Mouse (Mus musculus) heart, embryonic 16.5 days (tissue): Measurements from ENCODE around the gene Zfp148. TPM values are rescaled to one million over a fixed set of nuclear protein-coding genes. Genes with fewer than 3 reads are reported as not detected.
"Not testable (repeated sequence)": the region's sequence is repeated elsewhere in the genome, so short reads cannot be mapped to it uniquely, and the experiment has no call there.

Source experiments
- ATAC-seq: fragments of 200-750 bp; cut with Nextera tagmentation; replicated peaks from 2 replicates; pipeline ENCODE4 v1.8.0; 2017; ENCODE audit warnings: moderate number of reproducible peaks; ENCODE audit not compliant: insufficient read depth, low FRiP score; ENCODE audit errors: extremely low read depth
- H3K27ac ChIP-seq: fragments of 300-500 bp; sonication (generic); 2 replicates; pipeline ENCODE4 v1.5.1; 2014; ENCODE audit warnings: mild to moderate bottlenecking, low read length, control low read depth, moderate library complexity
- H3K27me3 ChIP-seq: fragments of 300-500 bp; sonication (generic); 2 replicates; pipeline ENCODE4 v1.6.1; 2014; ENCODE audit warnings: low read length, mixed read lengths; ENCODE audit not compliant: control insufficient read depth, insufficient read depth
- H3K36me3 ChIP-seq: fragments of 300-500 bp; sonication (generic); 2 replicates; pipeline ENCODE4 v1.6.1; 2014; ENCODE audit not compliant: control insufficient read depth, insufficient read depth
- H3K4me1 ChIP-seq: fragments of 300-500 bp; sonication (generic); 2 replicates; pipeline ENCODE4 v1.6.1; 2014; ENCODE audit warnings: low read length, mixed read lengths; ENCODE audit not compliant: control insufficient read depth, insufficient read depth
- H3K4me2 ChIP-seq: fragments of 300-500 bp; sonication (generic); 2 replicates; pipeline ENCODE4 v1.6.1; 2014; ENCODE audit warnings: low read depth, mild to moderate bottlenecking, control low read depth, low read length
- H3K4me3 ChIP-seq: fragments of 300-500 bp; sonication (generic); 2 replicates; pipeline ENCODE4 v1.5.1; 2014; ENCODE audit warnings: mild to moderate bottlenecking, control low read depth, low read length
- H3K9ac ChIP-seq: fragments of 300-500 bp; sonication (generic); 2 replicates; pipeline ENCODE4 v1.6.1; 2014; ENCODE audit warnings: low read length, control low read depth
- H3K9me3 ChIP-seq: fragments of 300-500 bp; sonication (generic); replicated peaks from 2 replicates; pipeline ENCODE4 v1.6.1; 2016; ENCODE audit warnings: low read length; ENCODE audit not compliant: control insufficient read depth
- WGBS: fragments of 180-500 bp; shearing (Covaris S2); extraction: QIAGEN DNeasy Blood & Tissue Kit; methylation state at CpG from one replicate; pipeline ENCODE4 v1.1.7; 2014; 5-methylcytosine and 5-hydroxymethylcytosine counted together
- polyA plus RNA-seq: library from polyadenylated mRNA; unstranded; fragments of >200 nt; fragmentation: Nextera tagmentation; extraction: Ambion mirVana; gene quantifications from 2 replicates; pipeline ENCODE4 v1.2.1, GENCODE M21; 2015

The Zfp148 gene
- 40.7 and 41.5 TPM in 2 replicates for polyA plus RNA-seq

DNA sequence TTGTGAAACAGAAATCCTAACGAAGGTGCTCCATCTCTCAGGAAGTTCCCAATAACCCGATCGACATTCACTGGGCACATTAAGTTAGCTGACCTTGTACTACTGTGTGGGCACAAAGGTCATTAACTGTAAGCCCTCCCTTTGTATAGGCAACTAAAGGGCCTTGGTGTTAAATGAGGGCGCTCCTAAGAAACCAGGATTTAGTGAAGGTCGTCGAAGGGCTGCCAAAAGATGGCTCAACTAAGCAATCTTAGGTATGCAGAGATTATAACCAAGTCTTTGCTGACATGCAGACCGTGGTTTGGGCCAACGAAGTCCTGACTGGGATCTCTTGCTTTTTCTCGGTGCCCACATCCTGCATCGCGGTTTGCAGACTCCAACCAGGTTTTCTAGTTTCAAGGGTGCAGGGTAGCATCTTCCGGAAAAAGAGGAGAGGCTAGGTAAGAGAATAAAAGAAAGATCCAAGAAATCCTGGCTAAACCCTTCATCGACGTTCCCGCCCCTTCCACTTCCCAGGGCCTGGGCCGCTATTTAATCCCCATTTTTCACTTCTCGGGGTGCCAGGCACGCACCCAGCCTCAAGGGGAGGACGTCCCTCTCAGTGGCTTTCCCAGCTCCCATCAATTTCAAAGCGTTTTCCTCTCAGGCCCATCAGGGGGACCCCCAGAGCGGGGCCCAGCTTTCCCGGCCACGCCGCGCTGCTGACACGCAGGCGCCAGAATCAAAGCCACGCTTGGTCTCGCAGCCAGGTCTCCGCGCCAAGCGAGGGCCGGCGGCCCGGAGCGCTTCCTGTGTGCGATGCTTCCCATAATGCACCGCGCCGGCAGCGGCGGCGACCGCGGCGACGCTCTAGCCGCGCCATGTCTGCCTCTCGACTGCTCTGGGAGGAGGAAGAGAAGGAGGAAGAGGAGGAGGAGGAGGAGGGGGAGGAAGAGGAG, at the start of gene Zfp148:
Gene Zfp148, plus strand, starts transcription at position 893 of the 938 bp plus-strand sequence.
- WGBS: 4% methylated on average over 50 of the region's 50 CpGs
- peak within 1 kb of the TSS; percentile 82 for H3K4me3 ChIP-seq
- peak within 1 kb of the TSS; percentile 96 for H3K27ac ChIP-seq
- not testable (repeated sequence) for H3K36me3 ChIP-seq, H3K27me3 ChIP-seq, H3K9me3 ChIP-seq
- H3K4me2 ChIP-seq: peak within 1 kb of the TSS; percentile 85
- H3K9ac ChIP-seq: peak within 1 kb of the TSS; percentile 99
- H3K4me1 ChIP-seq: peaks cover 21% of the 10 kb centered on the region
- ATAC-seq: peak; percentile 83

- 66% methylated on average over 14 of the region's 14 CpGs for WGBS
- ATAC-seq: no peak
- peaks cover 5% of the 10 kb centered on the region; the same call in 1 of the 2 replicates for H3K4me1 ChIP-seq
Observed at GRCm38 (mm10) chr16:33333015-33333414, 47.6 kb upstream of the Zfp148 start.

GRCm38 (mm10) chr16:33337177-33337576, 43.5 kb upstream of the Zfp148 start:
- H3K36me3 ChIP-seq: no peaks in the 10 kb centered on the region
- H3K27ac ChIP-seq: peak overlapping the region; percentile 64
- no peaks in the 10 kb centered on the region for H3K27me3 ChIP-seq
- ATAC-seq: peak; percentile 90
- no peak overlapping the region for H3K4me3 ChIP-seq
- H3K9me3 ChIP-seq: no peaks in the 10 kb centered on the region
- peaks cover 5% of the 10 kb centered on the region; the same call in 1 of the 2 replicates for H3K4me1 ChIP-seq
- peak overlapping the region; percentile 42 for H3K4me2 ChIP-seq
- WGBS: 2% methylated on average over 8 of the region's 8 CpGs
- no peak overlapping the region for H3K9ac ChIP-seq

More at GRCm38 (mm10) chr16:33333015-33333414, 47.6 kb upstream of the Zfp148 start:
- no peaks in the 10 kb centered on the region for H3K9me3 ChIP-seq
- H3K36me3 ChIP-seq: no peaks in the 10 kb centered on the region
- no peak overlapping the region for H3K9ac ChIP-seq
- H3K27me3 ChIP-seq: no peaks in the 10 kb centered on the region
- no peak overlapping the region for H3K27ac ChIP-seq
- H3K4me3 ChIP-seq: no peak overlapping the region
- H3K4me2 ChIP-seq: no peak overlapping the region

DNA sequence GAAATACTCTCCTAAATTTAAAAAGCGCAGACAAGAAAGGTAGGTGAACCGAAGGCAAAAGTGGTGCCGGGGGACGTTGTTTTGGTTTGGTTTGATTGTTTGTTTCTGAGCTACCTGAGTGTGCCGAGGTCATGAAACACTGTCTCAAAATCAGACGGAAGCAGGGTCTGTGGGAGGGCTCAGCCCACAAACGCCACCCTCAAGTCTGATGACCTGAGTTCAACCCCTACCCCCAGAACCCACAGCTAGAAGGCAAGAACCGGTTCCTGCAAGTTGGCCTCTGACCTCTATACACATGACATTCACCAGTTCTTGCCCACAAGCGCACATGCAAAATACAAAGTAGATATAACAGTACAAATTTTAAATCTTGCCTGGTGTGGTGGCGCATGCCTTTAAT, 43.0 kb upstream of the Zfp148 start:
- no peak for ATAC-seq
- Histone ChIP-seq H3K9ac (no peak overlapping the region), H3K4me3 (no peak overlapping the region), H3K27ac (no peak overlapping the region), H3K4me1 (peaks cover 5% of the 10 kb centered on the region; the same call in 1 of the 2 replicates), H3K27me3 (no peaks in the 10 kb centered on the region), H3K4me2 (peak overlapping the region; percentile 42), H3K9me3 (no peaks in the 10 kb centered on the region), H3K36me3 (no peaks in the 10 kb centered on the region)
- 73% methylated on average over 10 of the region's 10 CpGs for WGBS

GRCm38 (mm10) chr16:33338492-33338891, 42.1 kb upstream of the Zfp148 start:
- Histone ChIP-seq H3K4me1 (peaks cover 5% of the 10 kb centered on the region; the same call in 1 of the 2 replicates), H3K9ac (no peak overlapping the region), H3K9me3 (no peaks in the 10 kb centered on the region), H3K27me3 (no peaks in the 10 kb centered on the region), H3K27ac (no peak overlapping the region), H3K4me3 (no peak overlapping the region), H3K36me3 (no peaks in the 10 kb centered on the region), H3K4me2 (no peak overlapping the region)
- no peak for ATAC-seq
- 66% methylated on average over 4 of the region's 4 CpGs for WGBS

GRCm38 (mm10) chr16:33339476-33339875, 41.2 kb upstream of the Zfp148 start:
- Histone ChIP-seq H3K4me3 (no peak overlapping the region), H3K9ac (no peak overlapping the region), H3K4me2 (no peak overlapping the region), H3K9me3 (no peaks in the 10 kb centered on the region), H3K27ac (no peak overlapping the region), H3K27me3 (no peaks in the 10 kb centered on the region), H3K36me3 (no peaks in the 10 kb centered on the region), H3K4me1 (peaks cover 5% of the 10 kb centered on the region; the same call in 1 of the 2 replicates)
- ATAC-seq: no peak
- 68% methylated on average over 2 of the region's 2 CpGs for WGBS

- H3K36me3 ChIP-seq: no peaks in the 10 kb centered on the region
- peaks cover 9% of the 10 kb centered on the region; the same call in 1 of the 2 replicates for H3K4me1 ChIP-seq
- H3K9ac ChIP-seq: no peak overlapping the region
- 73% methylated on average over 1 of the region's 1 CpGs for WGBS
- no peaks in the 10 kb centered on the region for H3K27me3 ChIP-seq
- H3K4me2 ChIP-seq: no peak overlapping the region
- H3K9me3 ChIP-seq: no peaks in the 10 kb centered on the region
- H3K27ac ChIP-seq: no peak overlapping the region
- H3K4me3 ChIP-seq: no peak overlapping the region
- ATAC-seq: no peak
Observed at GRCm38 (mm10) chr16:33342356-33342755, 38.3 kb upstream of the Zfp148 start.

DNA sequence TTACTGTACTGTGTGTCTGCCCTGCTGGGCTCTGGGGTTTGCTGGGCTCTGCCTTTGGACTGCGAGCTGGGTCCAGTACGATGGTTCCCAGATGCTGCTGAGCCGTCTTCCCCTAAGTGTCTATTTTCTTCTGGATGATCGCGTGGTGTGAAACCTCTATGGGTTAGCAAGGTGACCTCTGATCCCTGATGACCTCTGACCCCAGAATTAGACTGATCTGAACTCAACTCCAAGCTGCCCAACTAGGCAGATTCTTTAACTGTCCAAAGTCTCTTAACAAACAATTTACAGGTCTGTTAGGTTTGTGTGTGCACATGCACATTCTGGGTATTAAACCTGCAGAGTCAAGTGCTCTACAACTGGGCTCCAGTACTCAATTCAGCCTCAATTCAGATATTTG, 37.5 kb upstream of the Zfp148 start:
- no peak overlapping the region for H3K9ac ChIP-seq
- H3K36me3 ChIP-seq: no peaks in the 10 kb centered on the region
- H3K4me3 ChIP-seq: no peak overlapping the region
- H3K27ac ChIP-seq: no peak overlapping the region
- ATAC-seq: no peak
- H3K9me3 ChIP-seq: no peaks in the 10 kb centered on the region
- no peak overlapping the region for H3K4me2 ChIP-seq
- H3K27me3 ChIP-seq: no peaks in the 10 kb centered on the region
- peaks cover 4% of the 10 kb centered on the region; the same call in 1 of the 2 replicates for H3K4me1 ChIP-seq
- WGBS: 71% methylated on average over 5 of the region's 5 CpGs

DNA sequence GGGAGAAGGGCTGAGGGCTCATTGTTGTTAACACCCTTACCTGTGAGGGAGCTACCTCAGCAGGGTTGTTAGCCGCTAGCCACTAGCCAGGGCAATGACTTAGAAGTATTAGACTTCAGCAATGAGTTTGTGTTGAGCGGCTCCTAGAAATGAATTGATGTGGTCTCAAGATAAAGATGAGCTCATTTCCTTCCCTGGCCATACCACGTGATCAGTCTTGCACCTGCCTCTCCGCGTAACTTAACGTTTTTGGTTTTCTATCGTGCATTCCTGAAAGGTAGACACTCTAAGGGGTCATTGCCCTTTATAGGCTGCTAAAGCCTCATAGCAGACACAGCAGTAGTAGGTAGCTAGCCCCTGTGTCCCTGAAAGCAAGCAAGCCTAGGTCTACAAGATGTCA, 37.0 kb upstream of the Zfp148 start:
- Histone ChIP-seq H3K4me1 (peaks cover 4% of the 10 kb centered on the region; the same call in 1 of the 2 replicates), H3K9me3 (no peaks in the 10 kb centered on the region), H3K27me3 (no peaks in the 10 kb centered on the region), H3K4me3 (no peak overlapping the region), H3K36me3 (no peaks in the 10 kb centered on the region), H3K27ac (0 out of 2 replicates have a peak overlapping the region, but pooled peaks have one; percentile 13), H3K9ac (no peak overlapping the region), H3K4me2 (no peak overlapping the region)
- ATAC-seq: 0 out of 2 replicates have a peak, but pooled peaks have one; percentile 10
- WGBS: 76% methylated on average over 7 of the region's 7 CpGs
